Mouse (Mus musculus) MEL (cell line): Measurements from ENCODE around the gene Gpd2.

ENCODE experiments used
- JUND ChIP-seq: IDR thresholded peaks from 2 replicates; pipeline ENCODE4 v1.6.1; 2011; ENCODE audit warnings: low read depth, mild to moderate bottlenecking, improper control_type of control experiment, low read length
- MAFK ChIP-seq: IDR thresholded peaks from 2 replicates; pipeline ENCODE4 v1.6.1; 2011; ENCODE audit warnings: low read depth, mild to moderate bottlenecking, low read length, improper control_type of control experiment, borderline replicate concordance
- MYC ChIP-seq: IDR thresholded peaks from 2 replicates; pipeline ENCODE4 v1.6.1; 2011; ENCODE audit warnings: low read depth, mild to moderate bottlenecking, low read length, improper control_type of control experiment, moderate library complexity
- POLR2A ChIP-seq, 2 experiments: IDR thresholded peaks; 2 replicates each; pipeline ENCODE4 v1.6.1; 2011 to 2012; ENCODE audit warnings: low read length in 2 of 2, mild to moderate bottlenecking in 2 of 2, control low read depth in 1 of 2, improper control_type of control experiment in 1 of 2, low read depth in 1 of 2, moderate library complexity in 1 of 2; ENCODE audit not compliant: control insufficient read depth in 1 of 2, insufficient read depth in 1 of 2, poor library complexity in 1 of 2
- TCF12 ChIP-seq: IDR thresholded peaks from 2 replicates; pipeline ENCODE4 v1.6.1; 2014; ENCODE audit warnings: low read depth, mild to moderate bottlenecking, inconsistent platforms, low read length, improper control_type of control experiment, moderate library complexity
- UBTF ChIP-seq: IDR thresholded peaks from 2 replicates; pipeline ENCODE4 v1.6.1; 2012; ENCODE audit warnings: low read depth, mild to moderate bottlenecking, inconsistent platforms, low read length, improper control_type of control experiment, moderate library complexity, borderline replicate concordance; ENCODE audit not compliant: insufficient read depth
- ZC3H11A ChIP-seq: IDR thresholded peaks from 2 replicates; pipeline ENCODE4 v1.6.1; 2012; ENCODE audit warnings: low read depth, mild to moderate bottlenecking, inconsistent platforms, low read length, improper control_type of control experiment

GRCm38 (mm10) chr2:57213364-57213763 lies 24.1 kb upstream of the Gpd2 start:
- TF ChIP-seq MYC = no peak
- no peak for TF ChIP-seq JUND
- no peak for TF ChIP-seq ZC3H11A
- no peak for TF ChIP-seq MAFK
- no peak for TF ChIP-seq POLR2A (IDR thresholded peaks at IDR 0.05; ENCODE audit: control insufficient read depth in 1 of 2, insufficient read depth in 1 of 2, low read depth in 1 of 2, low read length in 2 of 2, poor library complexity in 1 of 2)
- peak; percentile 52 for TF ChIP-seq TCF12
- no peak for TF ChIP-seq UBTF
